Comparison of ENCODE assay signal across 14 mouse cellular contexts in genomic region chr5:74007492-74008070, GRCm38 (mm10).
DNase-seq lines count a peak whose midpoint lies in the region; ATAC-seq and TF ChIP-seq lines count a peak whose summit lies in the region.
"Had no signal": no experiment of that assay in that cellular context is flagged by ENCODE, and none has a peak within 500 bp of the region (broad histone marks: within the 10 kb centered on the region; RNA-seq: fewer than 3 reads in every experiment).

No protein-coding gene starts in this region.

- H3K27me3 ChIP-seq in testis, adult 2 months (ENCODE audit: control insufficient read depth, insufficient read depth, low read length): no peaks in the 10 kb centered on the region
- H3K27me3 ChIP-seq in heart, embryonic 14.5 days (ENCODE audit: control insufficient read depth, insufficient read depth, low read length): no peaks in the 10 kb centered on the region
- no peaks in the 10 kb centered on the region for H3K27me3 ChIP-seq in forebrain, embryonic 15.5 days
- H3K27me3 ChIP-seq: Patski had no signal

- 10% methylated on average over 3 of the region's 3 CpGs for WGBS in heart, embryonic 14.5 days
- 74% methylated on average over 3 of the region's 3 CpGs for WGBS in forebrain, embryonic 15.5 days

- no peaks in the 10 kb centered on the region for H3K9me3 ChIP-seq in heart, embryonic 14.5 days (ENCODE audit: control insufficient read depth, low read length)
- H3K9me3 ChIP-seq in forebrain, embryonic 15.5 days: no peaks in the 10 kb centered on the region

- no peak for TF ChIP-seq CTCF in testis, adult 2 months (IDR thresholded peaks at IDR 0.05; ENCODE audit: control insufficient read depth, insufficient read depth, insufficient replicate concordance, low read depth, low read length)

- TF ChIP-seq POLR2A in testis, adult 2 months (IDR thresholded peaks at IDR 0.05; ENCODE audit: control insufficient read depth, low read depth, low read length): no peak

- peak overlapping the region; percentile 44 for H3K9ac ChIP-seq in heart, embryonic 14.5 days (ENCODE audit: low read length)
- H3K9ac ChIP-seq in forebrain, embryonic 15.5 days (replicated peaks): no peak overlapping the region

- no peaks in the 10 kb centered on the region for H3K36me3 ChIP-seq in testis, adult 2 months (ENCODE audit: control insufficient read depth, insufficient read depth, low read length)
- H3K36me3 ChIP-seq in heart, embryonic 14.5 days (ENCODE audit: control insufficient read depth, insufficient read depth, low read length): peaks cover 56% of the 10 kb centered on the region
- H3K36me3 ChIP-seq in forebrain, embryonic 15.5 days: peaks cover 6% of the 10 kb centered on the region; the same call in 1 of the 2 replicates

- intact Hi-C loops in heart, postnatal 25 days (cut with DNase I): loop anchor here (5.0 to 10.0 kb wide), 2 partner anchors 60 to 187 kb away; partner anchors contain the start of genes Rasl11b and Usp46

- no peak overlapping the region for H3K4me3 ChIP-seq in testis, adult 2 months (ENCODE audit: control insufficient read depth, low read depth, low read length)
- H3K4me3 ChIP-seq in heart, embryonic 14.5 days (ENCODE audit: control insufficient read depth in 1 of 2, insufficient read depth in 1 of 2, low read depth in 1 of 2, low read length in 2 of 2): no peak overlapping the region
- no peak overlapping the region for H3K4me3 ChIP-seq in forebrain, embryonic 15.5 days

- 0 out of 2 replicates have a peak, but pooled peaks have one; percentile 52 for ATAC-seq in heart, embryonic 14.5 days (ENCODE audit: insufficient number of reproducible peaks, insufficient read depth, low FRiP score, low read depth)
- no peak for ATAC-seq in forebrain, embryonic 15.5 days (replicated peaks)
- ATAC-seq: Patski had no signal

- peak; percentile 30 for DNase-seq in heart, adult 8-10 months (ENCODE audit: low spot score)
- no peak for DNase-seq in heart, postnatal 25 days (ENCODE audit: low spot score)
- DNase-seq in testis, postnatal 10 days (ENCODE audit: low spot score): no peak
- DNase-seq in retina, embryonic 14.5 days (ENCODE audit: low spot score): no peak
- DNase-seq in layer of hippocampus, postnatal 25 days (ENCODE audit: extremely low spot score in 1 of 2, low spot score in 1 of 2): no peak
- DNase-seq: cerebellum, adult 18-20 months; kidney, adult 18-20 months; kidney, postnatal 4 days; liver; right cerebral cortex, postnatal 25 days had no signal

- peak overlapping the region; percentile 25 for H3K4me2 ChIP-seq in heart, embryonic 14.5 days (ENCODE audit: low read length)
- no peak overlapping the region for H3K4me2 ChIP-seq in forebrain, embryonic 15.5 days (replicated peaks)

- H3K27ac ChIP-seq in testis, adult 2 months (ENCODE audit: control insufficient read depth, insufficient read depth, low read depth, low read length): peak overlapping the region; percentile 79
- peak overlapping the region; percentile 61 to 77 for H3K27ac ChIP-seq in heart, embryonic 14.5 days (replicated peaks in 1 of 2; ENCODE audit: control insufficient read depth in 1 of 2, insufficient read depth in 1 of 2, low read depth in 2 of 2, low read length in 2 of 2)
- no peak overlapping the region for H3K27ac ChIP-seq in forebrain, embryonic 15.5 days (replicated peaks)

- H3K4me1 ChIP-seq in testis, adult 2 months (ENCODE audit: control insufficient read depth, insufficient read depth, low read length): no peaks in the 10 kb centered on the region; the same call in 1 of the 2 replicates
- H3K4me1 ChIP-seq in heart, embryonic 14.5 days (ENCODE audit: control insufficient read depth in 2 of 2, insufficient read depth in 2 of 2, low read length in 2 of 2): peaks cover 6 to 12% of the 10 kb centered on the region in 2 experiments
- H3K4me1 ChIP-seq in forebrain, embryonic 15.5 days: no peaks in the 10 kb centered on the region
